Mouse (Mus musculus) thymus, adult 2 months (tissue): ENCODE results near the gene Anpep. TPM values are rescaled to one million over a fixed set of nuclear protein-coding genes. Genes with fewer than 3 reads are reported as not detected.

Experiments
- DNase-seq: peaks from one replicate; pipeline ENCODE4 v3.0.0; 2021
- H3K27ac ChIP-seq: fragments of 200-500 bp; 2 replicates; pipeline ENCODE4 v1.5.1; 2012; ENCODE audit warnings: low read length, control low read depth; ENCODE audit not compliant: control insufficient read depth, insufficient read depth
- H3K27me3 ChIP-seq: fragments of 200-500 bp; 2 replicates; pipeline ENCODE4 v1.6.1; 2012; ENCODE audit warnings: mild to moderate bottlenecking, low read length, moderate library complexity, mixed read lengths; ENCODE audit not compliant: control insufficient read depth, insufficient read depth
- H3K36me3 ChIP-seq: fragments of 200-500 bp; 2 replicates; pipeline ENCODE4 v1.6.1; 2012; ENCODE audit warnings: mild to moderate bottlenecking, low read length, moderate library complexity; ENCODE audit not compliant: control insufficient read depth, insufficient read depth
- H3K4me1 ChIP-seq: fragments of 200-500 bp; replicated peaks from 2 replicates; pipeline ENCODE4 v1.6.1; 2012; ENCODE audit warnings: low read length; ENCODE audit not compliant: control insufficient read depth, insufficient read depth
- H3K4me3 ChIP-seq: fragments of 200-500 bp; 2 replicates; pipeline ENCODE4 v1.5.1; 2012; ENCODE audit warnings: mild to moderate bottlenecking, low read length, control low read depth, moderate library complexity; ENCODE audit not compliant: control insufficient read depth, insufficient read depth
- CTCF ChIP-seq: fragments of 200-500 bp; IDR thresholded peaks from 2 replicates; pipeline ENCODE4 v1.5.1; 2012; ENCODE audit warnings: mild to moderate bottlenecking, control low read depth, low read length, moderate library complexity, borderline replicate concordance; ENCODE audit not compliant: control insufficient read depth, poor library complexity, insufficient read depth; ENCODE audit errors: extremely low read depth
- POLR2A ChIP-seq: fragments of 200-500 bp; IDR thresholded peaks from 2 replicates; pipeline ENCODE4 v1.6.1; 2012; ENCODE audit warnings: mild to moderate bottlenecking, low read length, control low read depth, moderate library complexity; ENCODE audit not compliant: control insufficient read depth, poor library complexity, insufficient read depth; ENCODE audit errors: extremely low read depth
- WGBS: fragments of 180-500 bp; shearing (Covaris S2); methylation state at CpG from one replicate; pipeline ENCODE4 v1.1.7; 2018; 5-methylcytosine and 5-hydroxymethylcytosine counted together
- polyA plus RNA-seq: library from polyadenylated mRNA; depleted of rRNA; stranded (reverse); fragments of >200 nt; gene quantifications from 2 replicates; pipeline ENCODE4 v1.2.3, GENCODE M21; 2012

Anpep gene
- polyA plus RNA-seq, 1 experiment: 20.6 TPM

GRCm38 (mm10) chr7:79831585-79831984 lies 29.3 kb downstream of the Anpep start:
- no peak overlapping the region for H3K27ac ChIP-seq
- 74% methylated on average over 6 of the region's 6 CpGs for WGBS
- no peak for DNase-seq

GRCm38 (mm10) chr7:79831145-79831544 lies 29.7 kb downstream of the Anpep start:
- Histone ChIP-seq H3K27ac (no peak overlapping the region), H3K36me3 (no peaks in the 10 kb centered on the region), H3K4me3 (no peak overlapping the region), H3K4me1 (no peaks in the 10 kb centered on the region), H3K27me3 (no peaks in the 10 kb centered on the region)
- no peak for DNase-seq
- 79% methylated on average over 6 of the region's 6 CpGs for WGBS
- TF ChIP-seq CTCF: no peak
- TF ChIP-seq POLR2A: no peak

More at GRCm38 (mm10) chr7:79831585-79831984, 29.3 kb downstream of the Anpep start:
- H3K4me3 ChIP-seq: no peak overlapping the region
- TF ChIP-seq CTCF (no peak), POLR2A (no peak)
- H3K4me1 ChIP-seq: no peaks in the 10 kb centered on the region
- no peaks in the 10 kb centered on the region for H3K36me3 ChIP-seq
- no peaks in the 10 kb centered on the region for H3K27me3 ChIP-seq

GRCm38 (mm10) chr7:79828341-79828740 lies 32.5 kb downstream of the Anpep start:
- H3K4me1 ChIP-seq: no peaks in the 10 kb centered on the region
- TF ChIP-seq POLR2A (no peak), CTCF (no peak)
- H3K36me3 ChIP-seq: no peaks in the 10 kb centered on the region
- no peak overlapping the region for H3K27ac ChIP-seq
- H3K4me3 ChIP-seq: no peak overlapping the region
- H3K27me3 ChIP-seq: no peaks in the 10 kb centered on the region
- DNase-seq: no peak
- WGBS: 87% methylated on average over 3 of the region's 3 CpGs

- DNase-seq: no peak
- no peak overlapping the region for H3K27ac ChIP-seq
Measured at GRCm38 (mm10) chr7:79822092-79822695, 38.7 kb downstream of the Anpep start.

GRCm38 (mm10) chr7:79819996-79820395 lies 40.9 kb downstream of the Anpep start:
- no peaks in the 10 kb centered on the region for H3K27me3 ChIP-seq
- WGBS: 95% methylated on average over 11 of the region's 11 CpGs
- no peak for DNase-seq
- TF ChIP-seq POLR2A (no peak), CTCF (no peak)
- H3K4me3 ChIP-seq: no peak overlapping the region
- H3K36me3 ChIP-seq: no peaks in the 10 kb centered on the region
- H3K4me1 ChIP-seq: no peaks in the 10 kb centered on the region; the same call in 1 of the 2 replicates
- no peak overlapping the region for H3K27ac ChIP-seq

More at GRCm38 (mm10) chr7:79822092-79822695, 38.7 kb downstream of the Anpep start:
- Histone ChIP-seq H3K4me3 (no peak overlapping the region), H3K4me1 (no peaks in the 10 kb centered on the region; the same call in 1 of the 2 replicates), H3K36me3 (no peaks in the 10 kb centered on the region), H3K27me3 (no peaks in the 10 kb centered on the region)
- TF ChIP-seq CTCF (no peak), POLR2A (no peak)
- WGBS: 52% methylated on average over 12 of the region's 12 CpGs

GRCm38 (mm10) chr7:79819515-79819914 lies 41.3 kb downstream of the Anpep start:
- Histone ChIP-seq H3K4me3 (no peak overlapping the region), H3K27me3 (no peaks in the 10 kb centered on the region), H3K4me1 (no peaks in the 10 kb centered on the region; the same call in 1 of the 2 replicates), H3K27ac (no peak overlapping the region), H3K36me3 (no peaks in the 10 kb centered on the region)
- WGBS: 54% methylated on average over 4 of the region's 4 CpGs
- no peak for DNase-seq
- TF ChIP-seq POLR2A (no peak), CTCF (no peak)
